Comparison of ENCODE assay signal across 24 mouse cellular contexts in the genomic region with DNA sequence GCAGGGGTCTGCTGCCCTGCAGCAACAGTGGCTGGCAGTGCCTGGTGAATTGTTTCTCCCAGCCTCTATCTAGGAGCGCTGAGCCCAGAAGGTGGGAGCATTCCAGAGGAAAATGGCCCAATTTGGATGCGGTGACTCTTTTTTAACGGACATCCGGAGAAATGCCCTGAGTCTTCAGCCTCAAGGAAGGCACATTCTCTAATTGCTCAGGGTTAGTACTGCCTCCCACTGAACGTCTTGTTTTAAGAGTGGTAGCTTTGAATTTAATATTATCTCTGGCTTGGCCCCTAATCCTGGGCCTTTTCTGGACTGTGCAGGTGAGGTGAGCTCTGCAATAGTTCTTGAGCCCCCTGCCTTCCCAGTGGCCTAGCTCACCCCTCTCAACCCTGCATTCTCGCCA. TPM values are rescaled to one million over a fixed set of nuclear protein-coding genes. Genes with fewer than 3 reads are reported as not detected.
A peak's percentile ranks its signal among the peaks of the same experiment; 100 is the strongest.
DNase-seq lines count a peak whose midpoint lies in the region; ATAC-seq lines count a peak whose summit lies in the region.
"Had no signal": no experiment of that assay in that cellular context is flagged by ENCODE, and none has a peak within 500 bp of the region (broad histone marks: within the 10 kb centered on the region; RNA-seq: fewer than 3 reads in every experiment).

A gene (plus strand): TSS at position 301 of the 400 bp plus-strand sequence.

- no peaks in the 10 kb centered on the region for H3K36me3 ChIP-seq in hindbrain, embryonic 10.5 days
- H3K36me3 ChIP-seq in hindbrain, embryonic 16.5 days (ENCODE audit: control insufficient read depth, insufficient read depth, low read length) = no peaks in the 10 kb centered on the region
- H3K36me3 ChIP-seq in neural tube, embryonic 15.5 days = no peaks in the 10 kb centered on the region
- no peaks in the 10 kb centered on the region for H3K36me3 ChIP-seq in embryonic facial prominence, embryonic 13.5 days
- no peaks in the 10 kb centered on the region for H3K36me3 ChIP-seq in neural tube, embryonic 12.5 days
- H3K36me3 ChIP-seq: midbrain, embryonic 12.5 days had no signal

- no peaks in the 10 kb centered on the region for H3K9me3 ChIP-seq in hindbrain, embryonic 10.5 days
- no peaks in the 10 kb centered on the region for H3K9me3 ChIP-seq in hindbrain, embryonic 16.5 days (ENCODE audit: control insufficient read depth, low read length)
- no peaks in the 10 kb centered on the region for H3K9me3 ChIP-seq in neural tube, embryonic 15.5 days (replicated peaks)
- no peaks in the 10 kb centered on the region for H3K9me3 ChIP-seq in embryonic facial prominence, embryonic 13.5 days
- H3K9me3 ChIP-seq in neural tube, embryonic 12.5 days = no peaks in the 10 kb centered on the region
- H3K9me3 ChIP-seq: midbrain, embryonic 12.5 days had no signal

- H3K9ac ChIP-seq in hindbrain, embryonic 16.5 days (ENCODE audit: low read depth, low read length) = no peak within 1 kb of the TSS
- no peak within 1 kb of the TSS for H3K9ac ChIP-seq in neural tube, embryonic 15.5 days (replicated peaks)
- no peak within 1 kb of the TSS for H3K9ac ChIP-seq in embryonic facial prominence, embryonic 13.5 days
- no peak within 1 kb of the TSS for H3K9ac ChIP-seq in neural tube, embryonic 12.5 days
- H3K9ac ChIP-seq: forebrain, postnatal 0 days; midbrain, embryonic 12.5 days had no signal

- peaks cover 95% of the 10 kb centered on the region for H3K27me3 ChIP-seq in hindbrain, embryonic 10.5 days (ENCODE audit: insufficient read depth, poor library complexity, severe bottlenecking)
- peaks cover 77% of the 10 kb centered on the region for H3K27me3 ChIP-seq in hindbrain, embryonic 16.5 days (replicated peaks; ENCODE audit: control insufficient read depth, insufficient read depth, low read length)
- peaks cover 89% of the 10 kb centered on the region for H3K27me3 ChIP-seq in neural tube, embryonic 15.5 days (replicated peaks)
- peaks cover 91% of the 10 kb centered on the region for H3K27me3 ChIP-seq in embryonic facial prominence, embryonic 13.5 days
- peaks cover 77% of the 10 kb centered on the region for H3K27me3 ChIP-seq in neural tube, embryonic 12.5 days (replicated peaks)

- peak within 1 kb of the TSS; percentile 42 for H3K4me3 ChIP-seq in hindbrain, embryonic 10.5 days
- H3K4me3 ChIP-seq in hindbrain, embryonic 16.5 days (ENCODE audit: low read length) = no peak within 1 kb of the TSS
- no peak within 1 kb of the TSS for H3K4me3 ChIP-seq in neural tube, embryonic 15.5 days (replicated peaks)
- peak within 1 kb of the TSS; percentile 15; the same call in 1 of the 2 replicates for H3K4me3 ChIP-seq in embryonic facial prominence, embryonic 13.5 days
- no peak within 1 kb of the TSS for H3K4me3 ChIP-seq in neural tube, embryonic 12.5 days

- H3K27ac ChIP-seq in hindbrain, embryonic 10.5 days = peak within 1 kb of the TSS; percentile 53; the same call in 1 of the 2 replicates
- no peak within 1 kb of the TSS for H3K27ac ChIP-seq in hindbrain, embryonic 16.5 days (ENCODE audit: low read depth, low read length)
- H3K27ac ChIP-seq in neural tube, embryonic 15.5 days (replicated peaks) = no peak within 1 kb of the TSS
- H3K27ac ChIP-seq in embryonic facial prominence, embryonic 13.5 days = no peak within 1 kb of the TSS
- no peak within 1 kb of the TSS for H3K27ac ChIP-seq in neural tube, embryonic 12.5 days
- H3K27ac ChIP-seq: midbrain, embryonic 12.5 days had no signal

- no peak for ATAC-seq in hindbrain, embryonic 16.5 days
- no peak for ATAC-seq in neural tube, embryonic 15.5 days (ENCODE audit: low FRiP score)
- no peak for ATAC-seq in embryonic facial prominence, embryonic 13.5 days (ENCODE audit: insufficient number of reproducible peaks, insufficient read depth, low FRiP score, low TSS enrichment, low read depth)
- no peak for ATAC-seq in neural tube, embryonic 12.5 days (ENCODE audit: low FRiP score, low read depth)
- ATAC-seq: forebrain, postnatal 0 days; inflammation-experienced regulatory T-cells, adult 6 months had no signal

- 3% methylated on average over 6 of the region's 6 CpGs for WGBS in hindbrain, embryonic 10.5 days
- WGBS in hindbrain, embryonic 16.5 days = 11% methylated on average over 6 of the region's 6 CpGs
- WGBS in neural tube, embryonic 15.5 days = 7% methylated on average over 6 of the region's 6 CpGs
- WGBS in embryonic facial prominence, embryonic 13.5 days = 6% methylated on average over 6 of the region's 6 CpGs
- WGBS in neural tube, embryonic 12.5 days = 4% methylated on average over 6 of the region's 6 CpGs

- peaks cover 36% of the 10 kb centered on the region for H3K4me1 ChIP-seq in hindbrain, embryonic 10.5 days (replicated peaks)
- H3K4me1 ChIP-seq in hindbrain, embryonic 16.5 days (ENCODE audit: control insufficient read depth, insufficient read depth, low read depth, low read length) = no peaks in the 10 kb centered on the region; the same call in 1 of the 2 replicates
- peaks cover 14% of the 10 kb centered on the region for H3K4me1 ChIP-seq in neural tube, embryonic 15.5 days
- H3K4me1 ChIP-seq in embryonic facial prominence, embryonic 13.5 days = peaks cover 25% of the 10 kb centered on the region
- H3K4me1 ChIP-seq in neural tube, embryonic 12.5 days = no peaks in the 10 kb centered on the region; the same call in 1 of the 2 replicates

- H3K4me2 ChIP-seq in hindbrain, embryonic 16.5 days (ENCODE audit: low read length) = no peak within 1 kb of the TSS; the same call in 1 of the 2 replicates
- no peak within 1 kb of the TSS for H3K4me2 ChIP-seq in neural tube, embryonic 15.5 days
- 0 out of 2 replicates have a peak within 1 kb of the TSS, but pooled peaks have one; percentile 24 for H3K4me2 ChIP-seq in embryonic facial prominence, embryonic 13.5 days
- H3K4me2 ChIP-seq in neural tube, embryonic 12.5 days (replicated peaks) = peak within 1 kb of the TSS; percentile 7; the same call in 1 of the 2 replicates
- H3K4me2 ChIP-seq: midbrain, embryonic 12.5 days had no signal

- no peak for DNase-seq in hindbrain, embryonic 10.5 days (ENCODE audit: low spot score)
- peak; percentile 32 for DNase-seq in neural tube, embryonic 10.5 days (ENCODE audit: extremely low spot score, low spot score)
- DNase-seq in layer of hippocampus, adult 9-11 months = no peak
- no peak for DNase-seq in spleen, postnatal 4 days (ENCODE audit: low spot score in 2 of 2)
- DNase-seq: adrenal gland, postnatal 10 days; cerebellum, adult 18-20 months; cerebellum, postnatal 14 days; embryo, embryonic 11 days; gastrocnemius, postnatal 25 days; heart, postnatal 14 days; kidney, adult 2 months; kidney, postnatal 25 days; lung, adult 18-20 months; right cerebral cortex, postnatal 14 days; thymus, postnatal 14 days had no signal

RNA-seq across cellular contexts. Expression of the gene that starts here (rescaled TPM):
- 10.0 and 10.1 TPM in 2 replicates for polyA plus RNA-seq in hindbrain, embryonic 10.5 days (2016; fragmentation: Nextera tagmentation; extraction: Ambion mirVana)
- polyA plus RNA-seq in hindbrain, embryonic 16.5 days (2015; fragmentation: Nextera tagmentation; extraction: Ambion mirVana) = not detected in 2 replicates
- polyA plus RNA-seq in neural tube, embryonic 15.5 days (2015; fragmentation: Nextera tagmentation; extraction: Ambion mirVana) = not detected in 2 replicates
- polyA plus RNA-seq in embryonic facial prominence, embryonic 13.5 days (2015; fragmentation: Nextera tagmentation; extraction: Ambion mirVana) = 0.31 TPM in 1 of 2 replicates, not detected in the other
- not detected in 2 replicates for polyA plus RNA-seq in neural tube, embryonic 12.5 days (2016; fragmentation: Nextera tagmentation; extraction: Ambion mirVana)
- polyA plus RNA-seq: forebrain, embryonic 11.5 days; forebrain, postnatal 0 days; inflammation-experienced regulatory T-cells, adult 6 months; midbrain, embryonic 12.5 days; testis, adult 2 months had no signal

Comparison
In these comparisons a context has a peak if more than half of its experiments do, and no peak if none do; other contexts are left out.
1. H3K4me3 ChIP-seq: peak in hindbrain, embryonic 10.5 days (single experiment) and embryonic facial prominence, embryonic 13.5 days (single experiment); none in hindbrain, embryonic 16.5 days (single experiment), neural tube, embryonic 15.5 days (single experiment) and neural tube, embryonic 12.5 days (single experiment).
2. H3K4me2 ChIP-seq: peak in embryonic facial prominence, embryonic 13.5 days (single experiment) and neural tube, embryonic 12.5 days (single experiment); none in hindbrain, embryonic 16.5 days (single experiment) and neural tube, embryonic 15.5 days (single experiment).